Mouse (Mus musculus): ENCODE data around the gene Trim43a. TPM values are rescaled to one million over a fixed set of nuclear protein-coding genes. Genes with fewer than 3 reads are reported as not detected.
A peak's percentile ranks its signal among the peaks of the same experiment; 100 is the strongest.
"Not testable (repeated sequence)": the region's sequence is repeated elsewhere in the genome, so short reads cannot be mapped to it uniquely, and the experiment has no call there.

The Trim43a gene
- not detected for total RNA-seq (2021)
- long read RNA-seq, experiment 1 = 0 reads
- long read RNA-seq, experiment 2 = 0 reads

DNA sequence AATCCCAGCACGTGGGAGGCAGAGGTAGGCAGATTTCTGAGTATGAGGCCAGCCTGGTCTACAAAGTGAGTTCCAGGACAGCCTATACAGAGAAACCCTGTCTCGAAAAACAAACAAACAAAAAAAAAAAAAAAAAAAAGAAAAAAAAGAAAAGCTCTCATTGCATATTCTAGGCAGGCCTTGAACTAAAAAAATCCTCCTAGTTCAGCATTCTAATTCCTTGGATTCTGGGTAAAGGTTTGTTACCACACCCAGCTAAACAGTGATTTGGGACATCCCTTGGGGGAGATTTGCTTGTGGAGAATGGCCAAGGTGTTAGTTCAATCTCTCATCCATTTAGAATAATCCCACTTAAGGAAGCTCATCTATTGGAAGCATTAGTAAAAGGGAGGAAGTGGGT is at the start of gene Trim43a:
Gene Trim43a (plus strand): TSS at position 301 of the 400 bp plus-strand sequence.
- not testable (repeated sequence) for DNase-seq

DNA sequence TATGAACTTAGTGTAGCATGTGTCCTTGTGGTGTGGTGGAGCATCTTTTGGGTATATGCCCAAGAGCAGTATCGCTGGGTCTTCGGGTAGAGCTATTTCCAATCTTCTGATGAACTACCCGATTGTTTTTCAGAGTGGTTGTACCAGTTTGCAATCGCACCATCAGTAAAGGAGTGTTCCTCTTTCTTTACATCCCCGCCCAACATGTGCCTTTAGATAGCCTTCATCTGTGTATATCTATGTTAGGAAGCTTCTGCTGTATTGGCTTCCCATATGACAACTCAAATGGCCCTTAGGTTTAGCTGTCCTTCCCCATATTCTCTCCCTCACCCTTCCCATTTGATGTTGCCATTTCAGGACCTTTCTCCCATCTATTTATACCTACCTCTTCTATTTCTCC is 46.6 kb upstream of the Trim43a start:
- no peak for DNase-seq

DNA sequence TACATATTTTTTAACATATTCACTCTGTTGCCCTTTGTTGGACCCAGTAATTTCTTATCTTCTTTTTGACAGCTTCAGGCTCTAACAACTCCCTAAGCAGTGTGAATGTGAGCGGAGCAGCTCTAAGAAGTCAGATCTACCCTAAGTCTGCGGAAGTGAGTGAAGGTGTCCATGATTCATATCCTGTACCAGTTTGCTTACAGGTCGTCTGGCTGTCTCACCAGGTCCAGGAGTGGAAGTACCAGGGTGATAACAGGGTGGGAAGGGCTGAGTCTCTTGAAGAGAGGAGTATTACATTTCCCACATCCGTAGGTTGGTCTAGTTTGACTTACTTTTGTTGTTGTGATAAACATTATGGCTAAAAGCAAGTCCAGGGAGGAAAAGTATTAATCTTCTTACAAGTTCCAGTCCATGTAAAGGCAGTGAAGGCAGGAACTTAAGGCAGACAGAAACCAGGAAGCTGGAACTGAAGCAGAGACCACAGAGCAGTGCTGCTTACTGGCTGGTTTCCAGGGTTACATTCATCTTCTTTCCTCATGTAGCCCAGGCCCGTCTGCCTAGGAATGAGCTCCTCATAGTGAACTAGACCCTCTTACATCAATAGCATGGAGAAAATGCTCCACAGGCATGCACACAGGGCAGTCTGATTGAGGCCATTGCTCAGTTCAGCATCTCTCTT is 41.0 kb upstream of the Trim43a start:
- DNase-seq = no peak

DNA sequence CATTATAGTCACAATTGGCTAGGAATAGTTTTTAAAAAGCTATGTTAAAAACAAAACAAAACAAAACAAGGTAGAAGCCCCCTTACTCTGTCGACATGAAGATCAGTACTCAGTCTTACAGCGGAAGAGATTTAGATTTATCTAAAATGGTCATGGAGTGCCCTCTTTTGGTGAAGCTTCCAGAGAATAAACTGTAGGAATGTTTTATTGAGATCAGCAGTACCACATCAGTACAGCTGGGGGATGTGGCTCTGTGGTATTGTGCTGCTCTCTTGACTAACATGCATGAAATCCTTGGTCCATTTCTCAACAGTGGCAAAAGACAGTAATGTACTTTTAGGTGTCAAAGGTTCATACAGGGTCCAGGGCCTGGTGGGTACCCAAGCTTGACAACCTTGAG is 37.9 kb upstream of the Trim43a start:
- DNase-seq = no peak

DNA sequence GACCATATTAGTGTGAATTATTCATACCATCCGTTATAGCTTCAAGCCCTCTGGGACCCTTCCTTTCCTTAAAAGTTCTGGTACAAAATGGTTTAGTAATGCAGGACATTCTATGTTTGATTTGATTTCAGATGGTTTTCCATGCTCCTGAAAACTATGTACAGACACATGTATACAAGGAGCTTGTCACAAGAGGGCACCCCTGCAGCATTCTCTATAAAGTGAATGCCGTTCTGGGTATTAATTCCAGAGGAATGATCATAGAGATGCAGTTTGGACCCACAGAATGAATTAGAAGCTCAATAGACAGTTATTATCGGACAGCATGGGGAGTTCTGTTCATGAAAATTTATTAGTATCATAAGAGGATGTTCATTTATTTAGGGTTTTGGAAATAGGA is 35.2 kb upstream of the Trim43a start:
- DNase-seq = no peak

DNA sequence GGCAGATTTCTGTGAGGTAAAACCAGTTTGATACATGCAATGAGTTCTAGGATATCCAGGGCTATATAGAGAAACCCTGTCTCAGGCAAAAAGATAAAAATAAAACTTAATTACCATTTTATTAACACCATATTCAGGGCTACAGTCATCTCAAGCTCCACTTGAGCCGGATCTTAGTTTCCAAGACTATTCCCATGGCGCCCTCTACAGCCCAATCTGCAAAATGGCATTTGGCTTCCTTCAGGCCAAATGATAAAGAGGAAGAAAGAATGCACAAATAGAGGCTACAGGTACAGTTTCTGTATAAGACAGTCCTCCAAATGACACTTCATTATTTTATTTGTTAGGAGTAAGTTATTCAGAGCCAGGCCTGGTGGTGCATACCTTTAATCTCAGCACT is 34.5 kb upstream of the Trim43a start:
- peak; percentile 47 for DNase-seq

DNA sequence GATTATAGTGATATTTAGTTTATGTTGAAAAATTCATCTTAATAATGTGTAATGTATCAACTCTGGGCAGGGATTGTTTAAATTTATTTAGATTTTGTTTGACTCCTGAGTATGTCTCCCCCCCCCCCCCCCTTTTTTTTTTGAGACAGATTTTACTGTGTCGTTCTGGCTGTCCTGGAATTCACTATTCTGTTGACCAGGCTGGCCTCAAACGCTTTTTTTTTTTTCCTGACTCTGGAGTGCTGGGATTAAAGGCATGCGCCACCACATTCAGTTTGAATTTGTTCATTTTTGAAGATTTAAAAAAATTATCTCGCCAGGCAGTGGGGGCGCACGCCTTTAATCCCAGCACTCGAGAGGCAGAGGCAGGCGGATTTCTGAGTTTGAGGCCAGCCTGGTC is 34.0 kb upstream of the Trim43a start:
- no peak for DNase-seq

DNA sequence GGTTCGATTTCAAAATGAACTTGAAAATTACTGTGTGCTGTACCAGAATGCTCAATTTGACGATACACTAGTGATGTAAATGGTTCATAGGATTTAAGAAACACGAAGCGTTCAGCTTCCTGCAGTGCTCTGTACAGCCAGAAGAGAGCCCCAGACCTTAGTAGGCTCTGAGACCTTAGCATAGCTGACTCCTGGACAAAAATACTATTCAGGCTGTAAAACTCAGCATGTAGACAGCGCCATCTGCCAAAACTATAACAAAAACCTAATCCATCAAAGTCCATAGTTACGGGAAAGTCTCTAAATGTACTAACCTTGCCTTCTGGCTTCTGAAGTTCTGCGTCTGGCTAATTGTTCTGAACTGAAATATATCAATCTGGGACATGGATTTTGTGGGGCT is 33.4 kb upstream of the Trim43a start:
- no peak for DNase-seq

DNA sequence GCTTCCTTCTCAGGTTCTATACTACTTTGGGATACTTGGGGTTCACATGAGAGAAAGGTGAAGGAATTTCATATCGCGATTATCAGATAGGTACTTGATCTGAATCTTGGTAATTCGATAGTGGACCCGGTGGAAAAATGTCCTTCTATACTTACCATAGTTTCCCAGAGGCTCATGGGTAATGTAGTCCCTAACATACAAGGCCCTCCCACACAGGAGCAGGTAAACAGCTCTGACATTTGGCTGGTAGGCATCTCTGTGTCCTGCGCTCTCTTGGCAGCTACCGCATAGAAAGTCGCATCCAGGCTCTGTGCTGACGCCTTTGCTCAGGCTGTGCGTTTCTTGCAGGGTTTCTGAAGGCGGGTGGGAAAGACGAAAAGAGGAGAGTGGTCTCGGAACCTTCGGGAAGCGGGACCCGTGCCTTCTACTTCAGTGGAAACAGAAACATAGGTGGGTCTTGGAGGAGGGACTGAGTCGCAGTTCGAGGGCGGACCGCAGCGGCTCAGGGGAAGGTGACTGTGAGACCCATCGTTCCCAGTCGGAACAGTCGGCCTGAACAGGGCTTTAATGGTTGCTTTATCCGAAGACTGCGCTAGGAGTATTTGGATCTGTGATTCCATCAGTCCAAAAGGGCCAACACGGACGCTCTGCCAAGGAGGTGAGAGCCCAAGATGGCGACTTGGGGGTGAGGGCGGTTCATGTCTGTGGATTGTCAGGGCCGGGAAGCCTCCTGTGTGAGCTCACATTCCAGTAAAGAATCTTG is 32.7 kb upstream of the Trim43a start, which contains the start of gene Zfp949:
Gene Zfp949 (plus strand): TSS at position 170 of the 763 bp plus-strand sequence.
- DNase-seq = peak; percentile 25

DNA sequence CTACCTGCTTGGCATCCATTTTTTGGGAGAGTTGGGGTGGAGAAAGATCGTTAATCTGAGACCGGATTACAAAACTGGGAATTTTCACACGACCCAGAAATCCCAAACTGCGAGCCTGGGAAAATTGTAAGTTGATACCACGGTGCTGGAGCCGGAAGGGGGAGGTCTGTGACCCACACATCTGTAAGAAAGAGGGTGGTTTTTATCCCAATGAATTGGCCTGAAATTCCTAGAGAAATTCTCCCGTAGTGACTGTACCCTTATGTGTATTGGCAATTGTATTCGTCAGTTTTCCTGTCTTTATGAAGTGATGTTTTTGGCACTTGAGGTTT is 32.1 kb upstream of the Trim43a start:
- no peak for DNase-seq

DNA sequence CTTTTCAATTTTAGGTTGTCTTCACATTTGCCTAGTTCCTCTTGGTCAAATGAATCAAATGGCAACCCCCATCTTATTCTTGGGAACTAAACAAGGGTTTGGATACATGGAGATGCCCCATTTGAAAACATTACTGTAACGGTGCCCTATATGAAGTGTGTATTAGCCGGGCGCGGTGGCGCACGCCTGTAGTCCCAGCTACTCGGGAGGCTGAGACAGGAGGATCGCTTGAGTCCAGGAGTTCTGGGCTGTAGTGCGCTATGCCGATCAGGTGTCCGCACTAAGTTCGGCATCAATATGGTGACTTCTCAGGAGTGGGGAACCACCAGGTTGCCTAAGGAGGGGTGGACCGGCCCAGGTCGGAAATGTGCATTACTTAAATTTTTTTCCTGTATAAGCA is 27.6 kb upstream of the Trim43a start:
- no peak for DNase-seq

DNA sequence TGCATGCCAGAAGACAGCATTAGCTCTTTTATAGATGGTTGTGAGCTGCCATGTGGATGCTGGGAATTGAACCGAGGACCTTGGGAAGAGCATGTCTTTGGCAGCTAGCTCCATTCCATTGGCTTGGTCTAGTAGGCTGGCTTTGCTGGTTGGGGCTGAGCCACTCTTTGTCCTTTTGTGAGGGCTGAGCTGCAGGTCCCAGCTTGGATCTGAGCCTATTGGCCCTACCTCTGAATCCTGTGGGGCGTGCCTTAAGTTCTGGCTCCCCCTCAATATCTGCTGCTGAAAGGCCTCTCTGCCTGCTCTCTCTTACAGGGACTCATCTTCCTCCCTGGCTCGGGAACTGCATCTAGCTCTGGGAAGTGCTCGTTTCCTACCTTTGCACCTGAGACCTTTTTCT is 22.5 kb upstream of the Trim43a start:
- DNase-seq = no peak

DNA sequence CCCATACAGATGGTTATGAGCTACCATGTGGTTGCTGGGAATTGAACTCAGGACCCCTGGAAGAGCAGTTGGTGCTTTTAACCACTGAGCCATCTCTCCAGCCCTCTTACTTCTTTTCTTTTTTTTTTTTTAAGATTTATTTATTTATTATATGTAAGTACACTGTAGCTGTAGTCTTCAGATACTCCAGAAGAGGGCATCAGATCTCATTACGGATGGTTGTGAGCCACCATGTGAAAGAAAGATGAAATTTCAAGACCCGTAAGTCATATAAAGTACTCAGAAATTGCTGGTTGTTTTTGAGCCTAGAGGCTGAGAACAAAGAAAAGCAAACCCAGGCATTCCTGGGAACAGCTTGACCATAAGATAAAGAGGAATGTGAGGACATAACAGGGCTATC is 19.2 kb upstream of the Trim43a start:
- DNase-seq = not testable (repeated sequence)

DNA sequence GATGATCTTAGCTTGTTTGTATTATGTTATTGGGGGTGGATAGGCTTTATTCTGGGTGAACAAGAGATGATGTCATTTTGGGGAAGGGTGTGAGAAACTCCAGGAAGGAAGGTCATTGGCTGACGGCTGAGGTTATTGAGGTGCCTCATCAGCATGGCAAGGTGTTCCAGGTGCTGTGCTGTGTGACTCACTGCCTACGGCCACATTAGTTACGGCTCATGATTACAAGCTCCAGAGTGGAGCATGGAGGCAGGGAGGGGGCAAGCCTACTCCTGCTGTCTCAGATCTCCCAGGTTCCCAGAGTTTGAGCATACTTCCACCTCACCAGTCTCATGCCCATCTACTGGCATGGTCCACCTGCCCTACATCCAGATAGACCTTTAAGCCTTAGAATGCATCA is 10.2 kb upstream of the Trim43a start:
- DNase-seq = not testable (repeated sequence)

DNA sequence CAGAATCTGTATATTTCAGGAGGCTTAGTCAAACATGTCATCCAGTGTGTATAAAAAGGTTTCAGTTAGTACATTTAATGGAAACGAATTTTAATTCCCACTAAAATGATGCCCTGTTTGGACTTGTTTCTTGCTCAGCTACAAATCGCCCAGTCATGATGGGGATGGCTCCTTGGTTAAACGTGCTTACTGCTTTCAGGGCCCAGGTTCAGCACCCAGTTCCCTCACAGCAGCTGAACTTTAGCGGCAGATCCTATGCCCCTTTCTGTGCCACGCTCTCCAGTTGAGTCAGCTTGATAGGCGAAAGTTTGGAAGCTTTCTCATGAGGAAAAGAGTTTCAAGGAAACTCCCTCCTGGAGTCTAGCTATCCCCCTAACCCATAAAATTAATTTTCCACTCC is 13.0 kb downstream of the Trim43a start:
- DNase-seq = not testable (repeated sequence)

DNA sequence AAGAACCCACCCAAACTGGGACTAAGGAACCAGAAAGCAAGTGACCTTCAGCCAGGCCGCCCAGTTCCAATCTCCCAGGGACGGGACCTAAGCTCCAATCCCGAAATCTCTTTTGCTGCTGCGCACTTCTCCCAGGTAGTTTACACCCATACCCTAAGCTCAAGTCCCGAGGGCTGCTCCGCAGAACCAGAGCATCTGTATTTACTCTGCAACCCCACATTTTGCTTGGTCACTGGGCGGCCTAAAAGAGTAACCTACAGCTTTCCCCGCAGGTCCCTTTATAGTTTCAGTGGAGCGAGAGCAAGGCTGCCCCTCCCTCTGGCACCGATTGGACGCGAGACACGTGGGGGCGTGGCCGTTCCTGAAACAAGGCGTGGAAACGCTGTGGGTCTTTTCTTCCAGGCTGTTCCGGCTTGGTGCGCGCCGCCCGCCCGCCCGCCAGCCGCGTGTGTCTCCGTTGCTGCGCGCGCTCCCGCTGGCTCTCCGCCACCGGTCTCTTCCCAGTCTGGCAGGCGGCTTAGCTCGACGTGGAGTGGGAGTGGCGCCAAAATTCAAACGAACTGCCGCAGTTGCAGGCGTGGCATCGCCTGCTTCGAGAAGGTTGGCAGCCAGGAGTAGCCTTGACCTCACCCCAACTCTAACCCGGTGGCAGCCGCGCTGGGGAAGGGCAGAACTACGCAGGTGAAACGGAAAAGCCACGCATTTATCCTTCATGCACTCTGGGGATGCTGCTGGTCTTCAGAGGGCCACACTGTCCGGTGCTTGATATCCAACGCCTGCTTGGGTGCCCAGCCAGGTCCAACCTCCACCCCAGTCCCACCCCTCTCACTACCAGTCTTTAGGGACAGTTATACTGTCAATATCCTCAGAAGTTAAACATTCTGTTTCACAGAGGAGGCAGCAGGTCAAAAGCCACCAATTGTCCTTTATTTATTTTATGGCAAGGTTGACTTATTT is 18.8 kb downstream of the Trim43a start:
- DNase-seq = peak; percentile 100

DNA sequence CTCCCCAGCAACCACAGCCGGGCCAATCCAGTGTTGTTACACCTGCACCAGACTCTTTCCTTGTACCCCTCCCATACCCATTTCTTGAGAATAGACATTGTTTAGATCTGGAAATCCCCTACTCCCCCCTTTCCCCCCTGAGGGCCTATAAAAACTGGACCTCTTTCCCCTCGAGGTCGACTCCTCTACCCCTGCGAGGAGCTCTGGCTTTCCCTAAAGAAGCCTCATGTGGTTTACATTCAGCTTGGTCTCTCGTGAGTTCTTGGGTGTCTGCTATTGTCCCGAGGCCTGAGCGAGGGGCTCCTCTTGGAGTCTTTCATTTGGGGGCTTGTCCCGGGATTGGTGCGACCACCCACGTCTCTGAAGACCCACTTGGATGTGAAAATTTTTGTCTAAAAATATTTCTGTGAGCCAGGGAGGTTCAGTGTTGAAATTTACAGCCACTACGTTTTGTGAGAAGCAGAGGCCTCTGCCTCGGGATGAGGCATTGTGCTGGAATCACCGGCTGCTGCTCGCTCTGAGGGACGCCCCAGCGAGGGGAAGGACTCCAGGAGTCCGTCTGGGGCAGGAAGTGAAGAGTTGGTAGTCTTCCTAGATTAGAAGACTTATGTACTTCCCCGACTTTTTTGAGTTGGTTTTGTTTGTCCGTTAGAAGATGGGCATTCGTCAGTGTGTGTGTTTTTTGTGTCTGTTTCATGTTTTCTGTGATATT is 45.3 kb downstream of the Trim43a start:
- DNase-seq = not testable (repeated sequence)

DNA sequence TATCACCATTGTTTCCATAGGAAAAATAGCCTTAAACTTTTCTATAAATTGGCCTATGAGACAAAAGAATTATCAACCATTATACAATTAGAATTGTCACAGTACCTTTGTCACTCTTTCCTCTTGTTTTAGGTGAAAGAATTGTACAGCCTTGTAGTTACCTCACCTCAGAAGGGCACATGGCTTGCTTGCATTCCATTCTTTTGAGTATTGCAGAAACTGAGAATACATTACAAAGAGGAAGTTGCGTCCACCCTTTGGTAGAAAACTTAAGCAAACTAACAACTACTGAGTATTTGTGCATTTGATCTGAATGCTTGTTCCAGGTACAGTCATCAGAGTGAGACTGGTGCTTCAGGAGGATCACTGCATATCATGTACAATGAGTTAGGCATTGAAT is 57.4 kb downstream of the Trim43a start:
- DNase-seq = not testable (repeated sequence)
